Mouse (Mus musculus): ENCODE data around the gene Gpr12. TPM values are rescaled to one million over a fixed set of nuclear protein-coding genes. Genes with fewer than 3 reads are reported as not detected.

Gpr12 gene
- total and polyA plus RNA-seq, 3 experiments: not detected

DNA sequence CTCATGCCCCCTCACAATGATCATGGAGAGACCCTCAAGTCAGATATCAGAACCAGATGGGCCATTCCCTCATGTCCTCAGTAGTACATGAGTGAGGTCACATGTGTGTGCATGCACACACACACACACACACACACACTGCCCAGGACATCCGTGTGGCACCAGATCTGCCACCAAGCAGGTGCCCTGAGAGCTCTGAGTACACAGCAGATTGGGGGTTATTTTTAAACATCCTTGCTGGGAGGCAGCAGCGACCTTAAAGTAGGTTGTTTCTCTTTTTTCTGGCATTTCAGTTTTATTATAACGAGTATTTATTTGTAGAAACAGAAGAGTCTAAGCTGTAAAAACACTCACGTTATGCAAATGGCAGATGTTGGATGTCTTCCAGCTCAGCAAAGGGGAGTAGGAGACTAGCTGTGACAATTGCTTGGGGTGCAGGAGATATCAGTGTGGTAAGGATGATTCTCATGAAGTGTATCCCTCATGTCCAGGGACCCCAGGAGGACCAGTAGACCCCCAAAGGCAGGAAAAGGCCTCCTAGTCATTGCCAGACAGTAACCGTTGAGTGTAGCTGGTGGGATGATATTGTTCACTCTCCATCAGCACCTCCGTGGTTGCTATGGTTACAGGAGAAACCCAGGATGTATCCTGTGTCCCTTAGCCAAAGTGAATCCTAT lies 40.7 kb upstream of the Gpr12 start:
- TF ChIP-seq MYB (IDR thresholded peaks at IDR 0.05; ENCODE audit: low read depth, low read length) (no peak), SMC3 (IDR thresholded peaks at IDR 0.05; ENCODE audit: low read depth, low read length) (no peak), ELF1 (IDR thresholded peaks at IDR 0.05; ENCODE audit: low read depth, low read length) (no peak), ZNF384 (IDR thresholded peaks at IDR 0.05; ENCODE audit: low read depth, low read length) (no peak), MXI1 (IDR thresholded peaks at IDR 0.05; ENCODE audit: low read depth, low read length) (no peak)
- Histone ChIP-seq H3K27me3 (ENCODE audit: control insufficient read depth in 1 of 2, insufficient read depth in 2 of 2, low read length in 2 of 2) (no peaks in the 10 kb centered on the region), H3K9ac (ENCODE audit: control insufficient read depth, low read depth, low read length, poor library complexity, severe bottlenecking) (no peak overlapping the region), H3K27ac (ENCODE audit: control insufficient read depth, low read depth, low read length) (no peak overlapping the region), H3K9me3 (replicated peaks; ENCODE audit: insufficient read depth, low read length) (no peaks in the 10 kb centered on the region), H3K4me1 (ENCODE audit: control insufficient read depth in 1 of 2, insufficient read depth in 2 of 2, low read length in 2 of 2) (no peaks in the 10 kb centered on the region), H3K79me2 (ENCODE audit: control insufficient read depth, insufficient read depth, low read length, poor library complexity) (no peaks in the 10 kb centered on the region), H3K4me3 (ENCODE audit: control insufficient read depth in 1 of 2, insufficient read depth in 1 of 2, low read depth in 2 of 2, low read length in 2 of 2) (no peak overlapping the region), H3K36me3 (ENCODE audit: control insufficient read depth in 1 of 2, insufficient read depth in 2 of 2, low read length in 2 of 2) (no peaks in the 10 kb centered on the region)
- no peak for DNase-seq (ENCODE audit: low read depth, low spot score)

DNA sequence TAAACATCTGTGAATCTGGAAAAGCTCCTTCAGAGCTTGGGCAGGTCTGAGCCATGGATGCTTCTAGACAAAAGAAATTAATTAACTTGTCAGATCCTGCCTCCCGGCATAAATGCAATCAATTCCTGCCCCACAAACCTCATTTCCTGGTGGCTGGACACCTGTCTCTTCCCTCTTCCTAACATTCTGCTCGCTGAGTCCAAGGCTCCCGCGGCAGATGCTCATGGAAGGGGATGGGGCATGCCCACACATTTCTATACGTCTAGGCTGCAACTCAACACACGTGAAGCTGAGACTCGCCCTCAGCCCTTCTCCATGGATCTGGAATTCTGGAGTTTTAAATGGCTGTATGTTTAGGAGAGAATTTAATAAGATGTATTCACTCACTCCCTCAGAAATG lies 26.8 kb upstream of the Gpr12 start:
- Histone ChIP-seq H3K36me3 (ENCODE audit: control insufficient read depth in 1 of 2, insufficient read depth in 2 of 2, low read length in 2 of 2) (no peaks in the 10 kb centered on the region), H3K27ac (ENCODE audit: control insufficient read depth, low read depth, low read length) (no peak overlapping the region), H3K27me3 (ENCODE audit: control insufficient read depth in 1 of 2, insufficient read depth in 2 of 2, low read length in 2 of 2) (no peaks in the 10 kb centered on the region), H3K9ac (ENCODE audit: control insufficient read depth, low read depth, low read length, poor library complexity, severe bottlenecking) (no peak overlapping the region), H3K79me2 (ENCODE audit: control insufficient read depth, insufficient read depth, low read length, poor library complexity) (no peaks in the 10 kb centered on the region), H3K4me3 (ENCODE audit: control insufficient read depth in 1 of 2, insufficient read depth in 1 of 2, low read depth in 2 of 2, low read length in 2 of 2) (no peak overlapping the region), H3K4me1 (ENCODE audit: control insufficient read depth in 1 of 2, insufficient read depth in 2 of 2, low read length in 2 of 2) (no peaks in the 10 kb centered on the region), H3K9me3 (replicated peaks; ENCODE audit: insufficient read depth, low read length) (no peaks in the 10 kb centered on the region)
- no peak for TF ChIP-seq E2F4 (IDR thresholded peaks at IDR 0.05; ENCODE audit: borderline replicate concordance, low read depth, low read length)
- TF ChIP-seq POLR2A (IDR thresholded peaks at IDR 0.05; ENCODE audit: control insufficient read depth in 1 of 2, insufficient read depth in 1 of 2, low read depth in 1 of 2, low read length in 2 of 2, poor library complexity in 1 of 2): no peak
- TF ChIP-seq KAT2A (conservative IDR thresholded peaks at IDR 0.05; ENCODE audit: low read depth, low read length): no peak
- no peak for DNase-seq (ENCODE audit: low read depth, low spot score)

DNA sequence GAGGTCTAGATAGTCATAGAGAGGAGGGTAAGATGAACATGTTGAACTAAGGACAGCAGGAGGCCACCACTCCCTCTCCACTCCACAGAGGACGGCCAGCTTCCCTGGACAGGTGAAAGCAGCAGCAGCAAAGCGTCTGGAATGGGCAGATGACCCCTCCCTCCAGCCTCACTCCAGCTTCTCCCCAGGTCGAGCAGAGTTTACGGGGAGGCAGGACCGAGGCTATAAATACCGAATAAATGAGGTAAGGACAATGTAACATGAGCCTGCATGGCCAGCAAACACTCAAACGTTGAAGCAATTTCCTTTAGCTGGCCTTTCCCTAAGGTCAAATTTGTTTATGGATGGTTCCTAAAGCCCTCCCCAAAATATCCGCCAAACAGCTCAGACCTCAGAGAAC lies 26.0 kb upstream of the Gpr12 start:
- no peak for DNase-seq (ENCODE audit: low read depth, low spot score)
- H3K27ac ChIP-seq (ENCODE audit: control insufficient read depth, low read depth, low read length): no peak overlapping the region
- TF ChIP-seq USF2 (IDR thresholded peaks at IDR 0.05; ENCODE audit: borderline replicate concordance in 1 of 2, insufficient read depth in 1 of 2, low read depth in 1 of 2, low read length in 2 of 2) (no peak), NELFE (IDR thresholded peaks at IDR 0.05; ENCODE audit: low read depth, low read length) (no peak), EP300 (IDR thresholded peaks at IDR 0.05; ENCODE audit: low read depth in 1 of 2, low read length in 2 of 2) (no peak), CHD2 (IDR thresholded peaks at IDR 0.05; ENCODE audit: low read length) (no peak), POLR2AphosphoS5 (IDR thresholded peaks at IDR 0.05; ENCODE audit: borderline replicate concordance, low read depth, low read length) (no peak), ZMIZ1 (IDR thresholded peaks at IDR 0.05; ENCODE audit: low read depth, low read length) (no peak), RAD21 (IDR thresholded peaks at IDR 0.05; ENCODE audit: low read depth, low read length) (no peak), KAT2A (conservative IDR thresholded peaks at IDR 0.05; ENCODE audit: low read depth, low read length) (no peak), MYC (IDR thresholded peaks at IDR 0.05; ENCODE audit: low read depth, low read length) (no peak)
- no peak overlapping the region for H3K4me3 ChIP-seq (ENCODE audit: control insufficient read depth in 1 of 2, insufficient read depth in 1 of 2, low read depth in 2 of 2, low read length in 2 of 2)
- no peaks in the 10 kb centered on the region for H3K79me2 ChIP-seq (ENCODE audit: control insufficient read depth, insufficient read depth, low read length, poor library complexity)
- no peak overlapping the region for H3K9ac ChIP-seq (ENCODE audit: control insufficient read depth, low read depth, low read length, poor library complexity, severe bottlenecking)
- H3K4me1 ChIP-seq (ENCODE audit: control insufficient read depth in 1 of 2, insufficient read depth in 2 of 2, low read length in 2 of 2): no peaks in the 10 kb centered on the region
- H3K9me3 ChIP-seq (replicated peaks; ENCODE audit: insufficient read depth, low read length): no peaks in the 10 kb centered on the region
- H3K27me3 ChIP-seq (ENCODE audit: control insufficient read depth in 1 of 2, insufficient read depth in 2 of 2, low read length in 2 of 2): no peaks in the 10 kb centered on the region
- no peaks in the 10 kb centered on the region for H3K36me3 ChIP-seq (ENCODE audit: control insufficient read depth in 1 of 2, insufficient read depth in 2 of 2, low read length in 2 of 2)
